Mouse (Mus musculus) limb, embryonic 15.5 days (tissue): ENCODE measurements at regions not wholly inside any gene's neighbourhood (a gene's known extent, or its start where the extent isn't known, plus 50 kb on each side); places are given as distances from the start of the nearest gene placed in this dataset. TPM values are rescaled to one million over a fixed set of nuclear protein-coding genes. Genes with fewer than 3 reads are reported as not detected.

Experiments
- microRNA-seq: library from miRNA; unstranded; fragments of <30 nt; microRNA quantifications from one replicate; pipeline ENCODE4, GENCODE M21; 2016

Small RNA genes in the stretch of these regions (microRNA-seq; reads per million reads assigned to microRNA genes)
- not detected for gene Gm24275
